Mouse (Mus musculus) kidney, embryonic 15.5 days (tissue): ENCODE results near the gene Lcn5. TPM values are rescaled to one million over a fixed set of nuclear protein-coding genes. Genes with fewer than 3 reads are reported as not detected.

Experiments
- ATAC-seq: fragments of 200-750 bp; cut with Nextera tagmentation; replicated peaks from 2 replicates; pipeline ENCODE4 v1.8.0; 2017; ENCODE audit warnings: moderate TSS enrichment; ENCODE audit not compliant: low FRiP score
- H3K27ac ChIP-seq: fragments of 300-500 bp; sonication (generic); 2 replicates; pipeline ENCODE4 v1.5.1; 2015; ENCODE audit warnings: mild to moderate bottlenecking, inconsistent platforms
- H3K27me3 ChIP-seq: fragments of 300-500 bp; sonication (generic); 2 replicates; pipeline ENCODE4 v1.6.1; 2015; ENCODE audit warnings: inconsistent platforms
- H3K36me3 ChIP-seq: fragments of 300-500 bp; sonication (generic); 2 replicates; pipeline ENCODE4 v1.6.1; 2015; ENCODE audit warnings: inconsistent platforms
- H3K4me1 ChIP-seq: fragments of 300-500 bp; sonication (generic); 2 replicates; pipeline ENCODE4 v1.6.1; 2015; ENCODE audit warnings: inconsistent platforms
- H3K4me2 ChIP-seq: fragments of 300-500 bp; sonication (generic); 2 replicates; pipeline ENCODE4 v1.6.1; 2015; ENCODE audit warnings: moderate library complexity, mild to moderate bottlenecking, inconsistent platforms
- H3K4me3 ChIP-seq: fragments of 300-500 bp; sonication (generic); replicated peaks from 2 replicates; pipeline ENCODE4 v1.5.1; 2015; ENCODE audit warnings: mild to moderate bottlenecking, inconsistent platforms
- H3K9ac ChIP-seq: fragments of 300-500 bp; sonication (generic); 2 replicates; pipeline ENCODE4 v1.6.1; 2015; ENCODE audit warnings: mild to moderate bottlenecking, inconsistent platforms
- H3K9me3 ChIP-seq: fragments of 300-500 bp; sonication (generic); replicated peaks from 2 replicates; pipeline ENCODE4 v1.6.1; 2016; ENCODE audit warnings: inconsistent platforms
- WGBS: fragments of 180-500 bp; shearing (Covaris S2); methylation state at CpG from one replicate; pipeline ENCODE4 v1.1.7; 2015; ENCODE audit warnings: mixed read lengths; 5-methylcytosine and 5-hydroxymethylcytosine counted together
- polyA plus RNA-seq: library from polyadenylated mRNA; unstranded; fragments of >200 nt; fragmentation: Nextera tagmentation; extraction: Ambion mirVana; gene quantifications from 2 replicates; pipeline ENCODE4 v1.2.1, GENCODE M21; 2015

Gene Lcn5
- polyA plus RNA-seq, 1 experiment from 2014 or later: not detected

GRCm38 (mm10) chr2:25639890-25640289 is 17.9 kb upstream of the Lcn5 start:
- Histone ChIP-seq H3K27ac (no peak overlapping the region), H3K4me1 (no peaks in the 10 kb centered on the region), H3K4me2 (no peak overlapping the region), H3K27me3 (no peaks in the 10 kb centered on the region), H3K9me3 (no peaks in the 10 kb centered on the region), H3K4me3 (no peak overlapping the region), H3K36me3 (no peaks in the 10 kb centered on the region), H3K9ac (no peak overlapping the region)
- ATAC-seq: no peak
- 18% methylated on average over 6 of the region's 6 CpGs for WGBS

GRCm38 (mm10) chr2:25652902-25653301 is 4.8 kb upstream of the Lcn5 start, which contains the start of gene Lcn8:
Gene Lcn8 (plus strand): TSS chr2:25653120.
- Histone ChIP-seq H3K4me1 (0 out of 2 replicates have a peak, but pooled peaks cover 4% of the 10 kb centered on the region), H3K27me3 (no peaks in the 10 kb centered on the region), H3K9ac (no peak within 1 kb of the TSS), H3K9me3 (no peaks in the 10 kb centered on the region), H3K4me2 (no peak within 1 kb of the TSS), H3K4me3 (no peak within 1 kb of the TSS), H3K36me3 (no peaks in the 10 kb centered on the region), H3K27ac (no peak within 1 kb of the TSS)
- WGBS: 80% methylated on average over 2 of the region's 2 CpGs
- no peak for ATAC-seq

- Histone ChIP-seq H3K9me3 (no peaks in the 10 kb centered on the region), H3K4me2 (no peak overlapping the region), H3K27ac (no peak overlapping the region), H3K27me3 (no peaks in the 10 kb centered on the region), H3K9ac (no peak overlapping the region), H3K4me1 (0 out of 2 replicates have a peak, but pooled peaks cover 4% of the 10 kb centered on the region), H3K36me3 (no peaks in the 10 kb centered on the region), H3K4me3 (no peak overlapping the region)
- WGBS: 46% methylated on average over 1 of the region's 1 CpGs
- no peak for ATAC-seq
Observed at GRCm38 (mm10) chr2:25654502-25654901, 3.2 kb upstream of the Lcn5 start.

GRCm38 (mm10) chr2:25656691-25657090 is 1.1 kb upstream of the Lcn5 start:
- Histone ChIP-seq H3K27ac (no peak overlapping the region), H3K36me3 (no peaks in the 10 kb centered on the region), H3K27me3 (no peaks in the 10 kb centered on the region), H3K9ac (no peak overlapping the region), H3K4me1 (0 out of 2 replicates have a peak, but pooled peaks cover 4% of the 10 kb centered on the region), H3K9me3 (no peaks in the 10 kb centered on the region), H3K4me2 (no peak overlapping the region), H3K4me3 (no peak overlapping the region)
- 83% methylated on average over 4 of the region's 4 CpGs for WGBS
- ATAC-seq: no peak

- Histone ChIP-seq H3K4me2 (no peak overlapping the region), H3K4me3 (no peak overlapping the region), H3K9ac (no peak overlapping the region), H3K4me1 (0 out of 2 replicates have a peak, but pooled peaks cover 4% of the 10 kb centered on the region), H3K36me3 (no peaks in the 10 kb centered on the region), H3K27ac (no peak overlapping the region), H3K27me3 (no peaks in the 10 kb centered on the region), H3K9me3 (no peaks in the 10 kb centered on the region)
- ATAC-seq: no peak
- WGBS: 79% methylated on average over 4 of the region's 4 CpGs
Observed at GRCm38 (mm10) chr2:25657246-25657645, 506 bp upstream of the Lcn5 start.

- H3K4me2 ChIP-seq: no peak overlapping the region
- ATAC-seq: no peak
- H3K36me3 ChIP-seq: no peaks in the 10 kb centered on the region
- H3K27me3 ChIP-seq: no peaks in the 10 kb centered on the region
- H3K9me3 ChIP-seq: no peaks in the 10 kb centered on the region
- 74% methylated on average over 8 of the region's 8 CpGs for WGBS
- no peak overlapping the region for H3K9ac ChIP-seq
- no peak overlapping the region for H3K4me3 ChIP-seq
- no peak overlapping the region for H3K27ac ChIP-seq
- H3K4me1 ChIP-seq: no peaks in the 10 kb centered on the region
Observed at GRCm38 (mm10) chr2:25660279-25660678, 2.5 kb downstream of the Lcn5 start.

GRCm38 (mm10) chr2:25661245-25661970 is 3.7 kb downstream of the Lcn5 start:
- H3K4me2 ChIP-seq: no peak overlapping the region
- 85% methylated on average over 6 of the region's 6 CpGs for whole genome bisulfite sequencing
- H3K36me3 ChIP-seq: no peaks in the 10 kb centered on the region
- H3K9ac ChIP-seq: no peak overlapping the region
- H3K27ac ChIP-seq: no peak overlapping the region
- no peak overlapping the region for H3K4me3 ChIP-seq
- no peak for ATAC-seq
- no peaks in the 10 kb centered on the region for H3K4me1 ChIP-seq
- no peaks in the 10 kb centered on the region for H3K27me3 ChIP-seq
- no peaks in the 10 kb centered on the region for H3K9me3 ChIP-seq

GRCm38 (mm10) chr2:25663511-25663910 is 5.8 kb downstream of the Lcn5 start:
- H3K4me1 ChIP-seq: no peaks in the 10 kb centered on the region
- WGBS: 44% methylated on average over 1 of the region's 1 CpGs
- H3K9ac ChIP-seq: no peak overlapping the region
- ATAC-seq: no peak
- H3K27ac ChIP-seq: no peak overlapping the region
- H3K4me2 ChIP-seq: no peak overlapping the region
- H3K9me3 ChIP-seq: no peaks in the 10 kb centered on the region
- H3K27me3 ChIP-seq: no peaks in the 10 kb centered on the region
- H3K4me3 ChIP-seq: no peak overlapping the region
- H3K36me3 ChIP-seq: no peaks in the 10 kb centered on the region

GRCm38 (mm10) chr2:25664125-25664524 is 6.4 kb downstream of the Lcn5 start:
- WGBS: 81% methylated on average over 5 of the region's 5 CpGs
- no peak for ATAC-seq

GRCm38 (mm10) chr2:25666516-25666915 is 8.8 kb downstream of the Lcn5 start:
- Histone ChIP-seq H3K9ac (no peak overlapping the region), H3K27ac (no peak overlapping the region), H3K27me3 (no peaks in the 10 kb centered on the region), H3K4me3 (no peak overlapping the region), H3K9me3 (no peaks in the 10 kb centered on the region), H3K4me2 (no peak overlapping the region), H3K36me3 (no peaks in the 10 kb centered on the region), H3K4me1 (no peaks in the 10 kb centered on the region)
- no peak for ATAC-seq
- WGBS: 77% methylated on average over 1 of the region's 1 CpGs

More at GRCm38 (mm10) chr2:25664125-25664524, 6.4 kb downstream of the Lcn5 start:
- no peak overlapping the region for H3K4me2 ChIP-seq
- no peaks in the 10 kb centered on the region for H3K9me3 ChIP-seq
- H3K27ac ChIP-seq: no peak overlapping the region
- H3K4me1 ChIP-seq: no peaks in the 10 kb centered on the region
- no peak overlapping the region for H3K9ac ChIP-seq
- no peak overlapping the region for H3K4me3 ChIP-seq
- H3K27me3 ChIP-seq: no peaks in the 10 kb centered on the region
- H3K36me3 ChIP-seq: no peaks in the 10 kb centered on the region

GRCm38 (mm10) chr2:25676486-25676885 is 18.7 kb downstream of the Lcn5 start, which contains the start of gene Lcn6:
Gene Lcn6 (plus strand): TSS chr2:25676786.
- no peak for ATAC-seq
- 94% methylated on average over 3 of the region's 3 CpGs for WGBS

GRCm38 (mm10) chr2:25679559-25679958 is 21.8 kb downstream of the Lcn5 start:
- Histone ChIP-seq H3K9ac (no peak overlapping the region), H3K4me1 (no peaks in the 10 kb centered on the region), H3K27me3 (no peaks in the 10 kb centered on the region), H3K27ac (no peak overlapping the region), H3K36me3 (no peaks in the 10 kb centered on the region), H3K9me3 (no peaks in the 10 kb centered on the region), H3K4me3 (no peak overlapping the region), H3K4me2 (no peak overlapping the region)
- WGBS: 84% methylated on average over 6 of the region's 6 CpGs
- no peak for ATAC-seq

More at GRCm38 (mm10) chr2:25676486-25676885, 18.7 kb downstream of the Lcn5 start, which contains the start of gene Lcn6:
- no peak within 1 kb of the TSS for H3K27ac ChIP-seq
- H3K4me2 ChIP-seq: no peak within 1 kb of the TSS
- no peaks in the 10 kb centered on the region for H3K27me3 ChIP-seq
- H3K36me3 ChIP-seq: no peaks in the 10 kb centered on the region
- no peaks in the 10 kb centered on the region for H3K9me3 ChIP-seq
- H3K4me1 ChIP-seq: no peaks in the 10 kb centered on the region
- H3K9ac ChIP-seq: no peak within 1 kb of the TSS
- no peak within 1 kb of the TSS for H3K4me3 ChIP-seq
